Mouse (Mus musculus): Measurements from ENCODE around the gene Xpo6. TPM values are rescaled to one million over a fixed set of nuclear protein-coding genes. Genes with fewer than 3 reads are reported as not detected.

Gene Xpo6
- polyA plus RNA-seq, 1 experiment from 2014 or later: 27.6 TPM

- 84% methylated on average over 2 of the region's 2 CpGs for WGBS
- no peak overlapping the region for H3K27ac ChIP-seq (ENCODE audit: low read length)
- H3K4me2 ChIP-seq (ENCODE audit: low read depth, low read length): no peak overlapping the region
- H3K4me1 ChIP-seq (ENCODE audit: control insufficient read depth, insufficient read depth, low read length): peaks cover 3% of the 10 kb centered on the region; the same call in 1 of the 2 replicates
- H3K9me3 ChIP-seq (replicated peaks; ENCODE audit: control insufficient read depth, low read length): no peaks in the 10 kb centered on the region
- no peak overlapping the region for H3K9ac ChIP-seq (ENCODE audit: low read length)
- H3K27me3 ChIP-seq (ENCODE audit: control insufficient read depth, insufficient read depth, low read length): no peaks in the 10 kb centered on the region
- H3K4me3 ChIP-seq (ENCODE audit: low read length): no peak overlapping the region
- H3K36me3 ChIP-seq (ENCODE audit: control insufficient read depth, insufficient read depth): peaks cover 44% of the 10 kb centered on the region
- ATAC-seq (replicated peaks; ENCODE audit: extremely low read depth, insufficient read depth, low FRiP score): no peak
Measured at GRCm38 (mm10) chr7:126099835-126100234, 100.5 kb downstream of the Xpo6 start.

- WGBS: 90% methylated on average over 7 of the region's 7 CpGs
- Histone ChIP-seq H3K4me2 (ENCODE audit: low read depth, low read length) (no peak overlapping the region), H3K4me1 (ENCODE audit: control insufficient read depth, insufficient read depth, low read length) (peaks cover 3% of the 10 kb centered on the region; the same call in 1 of the 2 replicates), H3K9me3 (replicated peaks; ENCODE audit: control insufficient read depth, low read length) (no peaks in the 10 kb centered on the region), H3K27ac (ENCODE audit: low read length) (no peak overlapping the region), H3K36me3 (ENCODE audit: control insufficient read depth, insufficient read depth) (peaks cover 38% of the 10 kb centered on the region), H3K4me3 (ENCODE audit: low read length) (no peak overlapping the region), H3K9ac (ENCODE audit: low read length) (no peak overlapping the region), H3K27me3 (ENCODE audit: control insufficient read depth, insufficient read depth, low read length) (no peaks in the 10 kb centered on the region)
- no peak for ATAC-seq (replicated peaks; ENCODE audit: extremely low read depth, insufficient read depth, low FRiP score)
Measured at GRCm38 (mm10) chr7:126099163-126099775, 101.0 kb downstream of the Xpo6 start.

- Histone ChIP-seq H3K4me2 (ENCODE audit: low read depth, low read length) (no peak overlapping the region), H3K27ac (ENCODE audit: low read length) (no peak overlapping the region), H3K4me3 (ENCODE audit: low read length) (no peak overlapping the region), H3K9ac (ENCODE audit: low read length) (no peak overlapping the region), H3K36me3 (ENCODE audit: control insufficient read depth, insufficient read depth) (peaks cover 30% of the 10 kb centered on the region), H3K27me3 (ENCODE audit: control insufficient read depth, insufficient read depth, low read length) (no peaks in the 10 kb centered on the region), H3K9me3 (replicated peaks; ENCODE audit: control insufficient read depth, low read length) (no peaks in the 10 kb centered on the region), H3K4me1 (ENCODE audit: control insufficient read depth, insufficient read depth, low read length) (peaks cover 3% of the 10 kb centered on the region; the same call in 1 of the 2 replicates)
- no peak for ATAC-seq (replicated peaks; ENCODE audit: extremely low read depth, insufficient read depth, low FRiP score)
- 68% methylated on average over 8 of the region's 9 CpGs for WGBS
Measured at GRCm38 (mm10) chr7:126097219-126097915, 102.9 kb downstream of the Xpo6 start.

- no peak for ATAC-seq (replicated peaks; ENCODE audit: extremely low read depth, insufficient read depth, low FRiP score)
Measured at GRCm38 (mm10) chr7:126096596-126096995, 103.7 kb downstream of the Xpo6 start.

GRCm38 (mm10) chr7:126094738-126095137 lies 105.6 kb downstream of the Xpo6 start:
- Histone ChIP-seq H3K9ac (ENCODE audit: low read length) (no peak overlapping the region), H3K36me3 (ENCODE audit: control insufficient read depth, insufficient read depth) (peaks cover 12% of the 10 kb centered on the region), H3K9me3 (replicated peaks; ENCODE audit: control insufficient read depth, low read length) (no peaks in the 10 kb centered on the region), H3K4me3 (ENCODE audit: low read length) (no peak overlapping the region), H3K27me3 (ENCODE audit: control insufficient read depth, insufficient read depth, low read length) (no peaks in the 10 kb centered on the region), H3K4me2 (ENCODE audit: low read depth, low read length) (no peak overlapping the region), H3K4me1 (ENCODE audit: control insufficient read depth, insufficient read depth, low read length) (peaks cover 3% of the 10 kb centered on the region; the same call in 1 of the 2 replicates), H3K27ac (ENCODE audit: low read length) (no peak overlapping the region)
- 85% methylated on average over 5 of the region's 5 CpGs for WGBS
- no peak for ATAC-seq (replicated peaks; ENCODE audit: extremely low read depth, insufficient read depth, low FRiP score)

More at GRCm38 (mm10) chr7:126096596-126096995, 103.7 kb downstream of the Xpo6 start:
- H3K4me1 ChIP-seq (ENCODE audit: control insufficient read depth, insufficient read depth, low read length): peaks cover 3% of the 10 kb centered on the region; the same call in 1 of the 2 replicates
- no peak overlapping the region for H3K9ac ChIP-seq (ENCODE audit: low read length)
- no peak overlapping the region for H3K4me3 ChIP-seq (ENCODE audit: low read length)
- H3K36me3 ChIP-seq (ENCODE audit: control insufficient read depth, insufficient read depth): peaks cover 24% of the 10 kb centered on the region
- WGBS: 43% methylated on average over 5 of the region's 5 CpGs
- no peak overlapping the region for H3K4me2 ChIP-seq (ENCODE audit: low read depth, low read length)
- H3K9me3 ChIP-seq (replicated peaks; ENCODE audit: control insufficient read depth, low read length): no peaks in the 10 kb centered on the region
- no peaks in the 10 kb centered on the region for H3K27me3 ChIP-seq (ENCODE audit: control insufficient read depth, insufficient read depth, low read length)
- no peak overlapping the region for H3K27ac ChIP-seq (ENCODE audit: low read length)

- no peak overlapping the region for H3K4me3 ChIP-seq (ENCODE audit: low read length)
- H3K27ac ChIP-seq (ENCODE audit: low read length): no peak overlapping the region
- ATAC-seq (replicated peaks; ENCODE audit: extremely low read depth, insufficient read depth, low FRiP score): no peak
- no peaks in the 10 kb centered on the region for H3K9me3 ChIP-seq (replicated peaks; ENCODE audit: control insufficient read depth, low read length)
- no peak overlapping the region for H3K4me2 ChIP-seq (ENCODE audit: low read depth, low read length)
- peaks cover 5% of the 10 kb centered on the region; the same call in 1 of the 2 replicates for H3K4me1 ChIP-seq (ENCODE audit: control insufficient read depth, insufficient read depth, low read length)
- H3K9ac ChIP-seq (ENCODE audit: low read length): no peak overlapping the region
- peaks cover 3% of the 10 kb centered on the region; the same call in 1 of the 2 replicates for H3K36me3 ChIP-seq (ENCODE audit: control insufficient read depth, insufficient read depth)
- 28% methylated on average over 3 of the region's 3 CpGs for WGBS
- H3K27me3 ChIP-seq (ENCODE audit: control insufficient read depth, insufficient read depth, low read length): no peaks in the 10 kb centered on the region
Measured at GRCm38 (mm10) chr7:126093162-126093561, 107.1 kb downstream of the Xpo6 start.

GRCm38 (mm10) chr7:126089782-126090181 lies 110.5 kb downstream of the Xpo6 start:
- H3K4me3 ChIP-seq (ENCODE audit: low read length): no peak overlapping the region
- 17% methylated on average over 6 of the region's 6 CpGs for WGBS
- H3K27me3 ChIP-seq (ENCODE audit: control insufficient read depth, insufficient read depth, low read length): 0 out of 2 replicates have a peak, but pooled peaks cover 5% of the 10 kb centered on the region
- no peak overlapping the region for H3K9ac ChIP-seq (ENCODE audit: low read length)
- H3K27ac ChIP-seq (ENCODE audit: low read length): no peak overlapping the region
- no peak overlapping the region for H3K4me2 ChIP-seq (ENCODE audit: low read depth, low read length)
- peaks cover 20% of the 10 kb centered on the region for H3K4me1 ChIP-seq (ENCODE audit: control insufficient read depth, insufficient read depth, low read length)
- no peaks in the 10 kb centered on the region for H3K9me3 ChIP-seq (replicated peaks; ENCODE audit: control insufficient read depth, low read length)
- H3K36me3 ChIP-seq (ENCODE audit: control insufficient read depth, insufficient read depth): no peaks in the 10 kb centered on the region
- ATAC-seq (replicated peaks; ENCODE audit: extremely low read depth, insufficient read depth, low FRiP score): no peak

- 15% methylated on average over 6 of the region's 6 CpGs for WGBS
- no peaks in the 10 kb centered on the region for H3K9me3 ChIP-seq (replicated peaks; ENCODE audit: control insufficient read depth, low read length)
- no peak overlapping the region for H3K4me2 ChIP-seq (ENCODE audit: low read depth, low read length)
- H3K4me3 ChIP-seq (ENCODE audit: low read length): no peak overlapping the region
- no peaks in the 10 kb centered on the region for H3K36me3 ChIP-seq (ENCODE audit: control insufficient read depth, insufficient read depth)
- peaks cover 32% of the 10 kb centered on the region for H3K4me1 ChIP-seq (ENCODE audit: control insufficient read depth, insufficient read depth, low read length)
- no peak for ATAC-seq (replicated peaks; ENCODE audit: extremely low read depth, insufficient read depth, low FRiP score)
- no peak overlapping the region for H3K9ac ChIP-seq (ENCODE audit: low read length)
- H3K27ac ChIP-seq (ENCODE audit: low read length): no peak overlapping the region
- H3K27me3 ChIP-seq (ENCODE audit: control insufficient read depth, insufficient read depth, low read length): peaks cover 12% of the 10 kb centered on the region
Measured at GRCm38 (mm10) chr7:126088155-126088554, 112.1 kb downstream of the Xpo6 start.

GRCm38 (mm10) chr7:126087602-126088001 lies 112.7 kb downstream of the Xpo6 start:
- no peak for ATAC-seq (replicated peaks; ENCODE audit: extremely low read depth, insufficient read depth, low FRiP score)
- WGBS: 43% methylated on average over 10 of the region's 10 CpGs
- no peaks in the 10 kb centered on the region for H3K36me3 ChIP-seq (ENCODE audit: control insufficient read depth, insufficient read depth)
- H3K9ac ChIP-seq (ENCODE audit: low read length): no peak overlapping the region
- H3K4me1 ChIP-seq (ENCODE audit: control insufficient read depth, insufficient read depth, low read length): peaks cover 37% of the 10 kb centered on the region
- no peak overlapping the region for H3K4me2 ChIP-seq (ENCODE audit: low read depth, low read length)
- no peak overlapping the region for H3K27ac ChIP-seq (ENCODE audit: low read length)
- H3K27me3 ChIP-seq (ENCODE audit: control insufficient read depth, insufficient read depth, low read length): peaks cover 17% of the 10 kb centered on the region
- H3K9me3 ChIP-seq (replicated peaks; ENCODE audit: control insufficient read depth, low read length): no peaks in the 10 kb centered on the region
- H3K4me3 ChIP-seq (ENCODE audit: low read length): no peak overlapping the region
